Mouse (Mus musculus) NIH3T3 (cell line): ENCODE measurements around the gene Cel.

Experiments
- DNase-seq: peaks from one replicate; pipeline ENCODE4 v3.0.0-alpha.2; 2012; ENCODE audit warnings: low read depth

Gene Cel

GRCm38 (mm10) chr2:28537634-28537920, 25.6 kb downstream of the Cel start:
- DNase-seq, result no peak

- DNase-seq, result no peak
Measured at GRCm38 (mm10) chr2:28536766-28537633, 26.2 kb downstream of the Cel start.

- peak; percentile 46 for DNase-seq
Measured at GRCm38 (mm10) chr2:28536166-28536565, 27.0 kb downstream of the Cel start.

GRCm38 (mm10) chr2:28535650-28536049, 27.6 kb downstream of the Cel start:
- DNase-seq, result no peak

- DNase-seq, result no peak
Measured at GRCm38 (mm10) chr2:28535263-28535540, 28.0 kb downstream of the Cel start.

- DNase-seq, result peak; percentile 93
Measured at GRCm38 (mm10) chr2:28534436-28535262, 28.6 kb downstream of the Cel start.

- DNase-seq, result peak; percentile 25
Measured at GRCm38 (mm10) chr2:28533901-28534435, 29.2 kb downstream of the Cel start.

GRCm38 (mm10) chr2:28532938-28533771, 30.0 kb downstream of the Cel start:
- peak; percentile 96 for DNase-seq

- DNase-seq, result peak; percentile 65
Measured at GRCm38 (mm10) chr2:28530311-28530710, 32.9 kb downstream of the Cel start.

- no peak for DNase-seq
Measured at GRCm38 (mm10) chr2:28529856-28530255, 33.3 kb downstream of the Cel start.

GRCm38 (mm10) chr2:28528354-28528730, 34.9 kb downstream of the Cel start:
- DNase-seq, result no peak

- DNase-seq, result no peak
Measured at GRCm38 (mm10) chr2:28527436-28528353, 35.5 kb downstream of the Cel start.

- peak; percentile 71 for DNase-seq
Measured at GRCm38 (mm10) chr2:28525943-28526876, 37.0 kb downstream of the Cel start.

GRCm38 (mm10) chr2:28525219-28525942, 37.8 kb downstream of the Cel start:
- DNase-seq, result peak; percentile 80

GRCm38 (mm10) chr2:28524406-28524805, 38.8 kb downstream of the Cel start:
- peak; percentile 41 for DNase-seq

GRCm38 (mm10) chr2:28523643-28524117, 39.5 kb downstream of the Cel start:
- DNase-seq, result peak; percentile 100

GRCm38 (mm10) chr2:28522166-28522565, 41.0 kb downstream of the Cel start:
- DNase-seq, result no peak

GRCm38 (mm10) chr2:28521571-28522151, 41.5 kb downstream of the Cel start:
- DNase-seq, result peak; percentile 33

GRCm38 (mm10) chr2:28520581-28520980, 42.6 kb downstream of the Cel start:
- no peak for DNase-seq
